Mouse (Mus musculus) splenic B cell, adult 2 months (primary cell): ENCODE results near the gene Map4k3.
"Not testable (repeated sequence)": the region's sequence is repeated elsewhere in the genome, so short reads cannot be mapped to it uniquely, and the experiment has no call there.

ENCODE experiments used
- DNase-seq: peaks from one replicate; pipeline ENCODE4 v3.0.0-alpha.2; 2011; ENCODE audit warnings: low read depth, low spot score
- H3K27me3 ChIP-seq: 2 replicates; pipeline ENCODE4 v1.6.1; 2012; ENCODE audit warnings: mild to moderate bottlenecking, low read length, moderate library complexity, mixed read lengths; ENCODE audit not compliant: control insufficient read depth, poor library complexity, insufficient read depth, severe bottlenecking
- H3K36me3 ChIP-seq: 2 replicates; pipeline ENCODE4 v1.6.1; 2012; ENCODE audit warnings: mild to moderate bottlenecking, low read length, moderate library complexity, mixed read lengths; ENCODE audit not compliant: control insufficient read depth, poor library complexity, insufficient read depth, severe bottlenecking

Map4k3 gene

DNA sequence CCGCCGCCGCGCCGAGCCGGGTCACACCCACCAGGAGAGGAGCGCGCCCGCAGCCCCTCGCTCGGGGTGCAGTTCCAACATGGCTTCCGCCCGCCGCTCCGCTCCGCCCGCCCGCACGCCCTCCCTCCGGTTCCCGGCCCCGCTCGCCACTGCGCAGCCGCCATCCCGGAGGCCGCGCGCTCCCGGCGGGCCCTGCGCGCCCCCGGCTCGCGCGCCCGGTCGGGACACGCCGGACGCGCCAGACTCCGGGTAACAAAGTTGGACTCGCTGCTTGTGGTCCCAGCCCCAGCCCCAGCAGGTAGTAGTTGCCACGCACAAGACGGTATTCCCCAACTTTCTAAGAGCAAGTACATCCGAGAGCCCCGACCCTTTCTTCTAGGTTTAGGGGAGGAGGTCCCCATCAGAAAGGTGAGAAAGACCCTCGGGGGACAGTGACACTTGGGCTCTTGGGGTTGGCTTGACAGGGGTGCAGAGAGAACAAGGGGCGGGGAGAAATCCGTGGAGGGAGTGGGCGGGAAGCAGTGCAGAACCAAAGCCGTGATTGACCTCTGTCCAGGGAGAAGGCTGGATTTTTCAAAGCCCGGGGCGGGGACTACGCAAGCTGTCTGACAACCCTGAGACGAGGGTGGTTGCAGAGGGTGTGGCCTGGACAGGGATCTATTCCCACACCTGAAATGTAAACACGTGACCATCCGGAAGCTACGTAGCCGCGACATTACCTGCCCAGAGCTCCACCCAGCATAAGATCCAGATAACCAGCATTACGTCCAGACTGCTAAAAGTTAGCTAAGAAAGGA is at the start of gene Map4k3:
Gene Map4k3, minus strand, starts transcription at position 424 of the 797 bp plus-strand sequence.
- no peaks in the 10 kb centered on the region for H3K27me3 ChIP-seq
- peak; percentile 63 for DNase-seq
- H3K36me3 ChIP-seq, result no peaks in the 10 kb centered on the region

DNA sequence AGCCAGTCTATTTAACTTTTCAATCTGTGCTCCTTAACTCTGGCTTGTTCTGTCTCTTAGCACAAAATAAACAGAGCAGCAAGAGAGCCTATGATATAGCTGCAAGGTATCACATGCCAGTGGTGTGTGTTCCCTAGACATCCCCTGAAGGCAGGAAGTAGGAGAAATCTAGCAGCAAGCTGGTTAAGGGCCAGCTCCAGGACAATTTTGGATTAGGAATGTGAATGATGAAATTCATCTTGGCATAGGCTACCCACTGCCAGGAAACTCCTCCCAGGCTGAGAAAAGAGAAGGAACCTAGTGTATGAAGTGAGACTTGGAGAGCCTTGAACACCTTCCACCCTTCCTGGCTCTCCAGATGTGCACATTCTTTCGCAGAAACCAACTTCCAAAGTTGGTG is 49.3 kb upstream of the Map4k3 start:
- DNase-seq, result no peak
- Histone ChIP-seq H3K36me3 (no peaks in the 10 kb centered on the region), H3K27me3 (no peaks in the 10 kb centered on the region)

DNA sequence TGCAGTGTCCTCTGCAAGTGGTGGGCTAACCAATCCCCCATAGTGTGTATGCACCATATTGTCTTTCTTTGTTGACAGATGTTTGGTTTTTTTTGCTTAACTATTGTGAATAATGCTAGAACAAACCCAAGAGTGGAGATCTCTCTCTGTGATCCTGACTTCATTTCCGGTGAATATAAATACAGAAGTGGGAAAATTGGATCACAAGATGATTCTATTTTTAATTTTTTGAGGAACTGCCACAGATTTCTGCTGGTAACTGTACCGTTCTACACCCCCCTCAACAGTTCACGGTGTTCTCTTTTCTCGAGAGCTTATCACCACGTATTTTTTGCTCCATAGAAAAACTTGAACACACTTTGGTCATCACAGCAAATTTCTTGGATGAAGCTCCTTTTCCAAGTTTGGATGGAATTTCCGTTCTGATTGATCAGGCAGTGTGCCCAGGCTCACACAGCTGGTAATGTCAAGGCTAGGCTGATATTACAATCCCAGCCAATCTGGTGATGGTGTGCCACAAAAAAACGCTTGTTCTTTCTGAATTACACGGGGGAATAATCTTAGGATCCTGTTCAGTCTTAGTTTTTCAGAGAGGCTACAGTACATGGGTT is 47.0 kb upstream of the Map4k3 start:
- Histone ChIP-seq H3K27me3 (no peaks in the 10 kb centered on the region), H3K36me3 (no peaks in the 10 kb centered on the region)
- no peak for DNase-seq

- DNase-seq, result peak; percentile 85
- H3K36me3 ChIP-seq, result no peaks in the 10 kb centered on the region
- H3K27me3 ChIP-seq, result no peaks in the 10 kb centered on the region
These were observed 44.5 kb upstream of the Map4k3 start for GRCm38 (mm10) chr17:80772545-80773453.

GRCm38 (mm10) chr17:80770065-80770464 is 41.8 kb upstream of the Map4k3 start:
- H3K36me3 ChIP-seq, result no peaks in the 10 kb centered on the region
- DNase-seq, result no peak
- H3K27me3 ChIP-seq, result no peaks in the 10 kb centered on the region

GRCm38 (mm10) chr17:80765204-80765603 is 36.9 kb upstream of the Map4k3 start:
- H3K27me3 ChIP-seq, result no peaks in the 10 kb centered on the region
- DNase-seq, result no peak
- no peaks in the 10 kb centered on the region for H3K36me3 ChIP-seq

- DNase-seq, result peak; percentile 19
- no peaks in the 10 kb centered on the region for H3K36me3 ChIP-seq
- H3K27me3 ChIP-seq, result no peaks in the 10 kb centered on the region
These were observed 34.9 kb upstream of the Map4k3 start for GRCm38 (mm10) chr17:80763065-80763681.

DNA sequence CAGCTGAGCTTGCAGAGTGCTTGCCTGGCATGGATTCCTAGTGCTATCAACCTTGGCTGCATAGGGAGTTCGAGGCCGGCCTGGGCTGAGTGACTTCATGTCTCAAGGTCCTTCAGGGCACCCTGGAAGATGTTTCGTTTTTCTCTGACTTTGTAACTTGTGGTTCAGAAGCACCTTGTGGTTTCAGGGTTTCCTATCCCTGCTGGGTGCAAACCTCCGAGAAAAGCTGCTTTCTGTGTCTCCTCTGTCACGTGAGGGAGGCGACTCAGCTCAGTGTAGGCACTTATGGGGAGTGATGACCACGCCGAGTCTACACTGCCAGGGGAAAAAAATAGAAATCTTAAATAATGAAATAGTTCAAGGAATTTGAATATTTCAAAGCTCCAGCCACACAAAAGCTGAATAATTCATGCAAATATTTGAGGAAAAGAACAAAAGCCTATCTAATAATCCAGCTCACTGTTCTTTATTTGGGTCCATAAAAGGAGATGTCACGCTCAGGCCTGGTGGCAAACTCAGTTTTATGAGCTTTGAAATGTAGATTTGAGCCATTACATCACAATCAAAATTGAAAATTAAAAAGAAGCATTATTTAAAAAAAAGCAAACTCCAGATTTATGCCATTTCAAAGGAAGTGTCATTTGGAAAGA is 34.2 kb upstream of the Map4k3 start:
- peak; percentile 43 for DNase-seq
- no peaks in the 10 kb centered on the region for H3K36me3 ChIP-seq
- H3K27me3 ChIP-seq, result no peaks in the 10 kb centered on the region

DNA sequence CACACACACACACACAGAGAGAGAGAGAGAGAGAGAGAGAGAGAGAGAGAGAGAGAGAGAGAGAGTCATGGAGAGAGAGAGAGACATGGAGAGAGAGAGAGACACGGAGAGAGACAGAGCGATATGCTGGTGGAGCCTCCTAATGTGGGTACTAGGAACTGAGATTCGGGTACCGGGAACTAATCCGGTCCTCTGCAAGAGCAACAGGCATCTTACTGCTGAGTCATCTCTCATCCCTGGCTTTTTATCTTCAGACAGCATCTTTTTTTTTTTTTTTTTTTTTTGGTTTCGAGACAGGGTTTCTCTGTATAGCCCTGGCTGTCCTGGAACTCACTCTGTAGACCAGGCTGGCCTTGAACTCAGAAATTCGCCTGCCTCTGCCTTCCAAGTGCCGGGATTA is 32.9 kb upstream of the Map4k3 start:
- not testable (repeated sequence) for DNase-seq, H3K36me3 ChIP-seq, H3K27me3 ChIP-seq

DNA sequence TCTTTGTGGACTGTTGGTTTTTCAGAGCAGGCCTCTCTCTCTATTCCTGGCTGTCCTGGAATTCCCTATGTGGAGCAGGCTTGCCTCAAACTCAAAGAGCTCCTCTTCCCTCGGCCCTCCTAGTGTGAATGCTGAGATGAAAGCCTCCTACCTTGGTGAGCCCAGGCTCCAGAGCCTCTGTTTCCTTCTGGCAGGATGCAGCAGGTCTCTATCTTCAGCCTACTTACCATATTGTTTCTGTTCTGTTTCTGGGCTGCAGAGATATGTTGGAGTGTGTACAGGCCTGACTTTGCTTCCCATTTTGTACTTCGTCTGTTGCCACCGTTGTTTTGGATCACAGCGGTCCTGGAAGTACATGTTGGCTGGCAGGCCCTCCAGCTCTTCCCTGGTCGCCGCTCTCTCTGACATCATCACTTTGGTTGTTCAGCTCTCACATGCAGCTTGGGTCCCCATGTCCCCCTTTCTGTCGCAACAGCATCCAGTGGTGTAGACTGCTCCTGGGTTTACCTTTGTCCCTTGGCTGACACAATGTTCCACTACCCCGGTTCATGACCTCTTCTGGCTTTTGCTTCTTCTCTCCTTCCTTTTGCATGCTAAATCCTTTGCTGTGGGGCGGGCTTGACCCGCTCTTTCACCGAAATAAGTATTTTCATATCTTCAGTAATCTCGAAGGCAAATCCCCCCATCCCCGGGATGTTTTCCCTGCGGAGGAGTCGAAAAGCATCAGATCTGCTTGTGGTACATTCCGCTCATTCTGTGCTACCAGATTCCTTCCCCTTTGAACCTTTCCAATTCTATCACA is 32.3 kb upstream of the Map4k3 start:
- no peaks in the 10 kb centered on the region for H3K36me3 ChIP-seq
- no peak for DNase-seq
- no peaks in the 10 kb centered on the region; the same call in 1 of the 2 replicates for H3K27me3 ChIP-seq

DNA sequence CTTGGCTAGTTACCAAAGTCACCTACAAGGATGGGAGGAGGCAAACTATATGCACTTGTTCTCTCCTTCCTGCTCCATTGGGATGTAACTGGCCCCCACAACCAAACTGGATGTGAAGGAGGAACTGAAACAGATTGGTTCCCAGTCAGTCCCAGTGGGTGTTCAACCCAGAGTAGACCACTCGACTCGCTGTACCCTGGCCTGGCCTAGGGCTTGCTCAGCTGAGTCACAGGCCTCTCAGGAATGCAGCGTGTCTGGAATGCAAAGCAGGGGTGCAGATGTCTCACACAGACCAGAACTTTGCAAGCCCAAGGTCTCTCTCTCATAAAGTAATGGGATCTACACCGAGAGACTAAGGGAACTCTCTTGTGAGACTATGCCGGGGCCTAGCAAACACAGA is 27.8 kb upstream of the Map4k3 start:
- DNase-seq, result no peak

GRCm38 (mm10) chr17:80755076-80755871 is 27.0 kb upstream of the Map4k3 start:
- Histone ChIP-seq H3K36me3 (no peaks in the 10 kb centered on the region), H3K27me3 (peaks cover 1% of the 10 kb centered on the region; the same call in 1 of the 2 replicates)
- DNase-seq, result no peak

More for the DNA sequence above, 27.8 kb upstream of the Map4k3 start:
- no peaks in the 10 kb centered on the region for H3K36me3 ChIP-seq
- H3K27me3 ChIP-seq, result peaks cover 1% of the 10 kb centered on the region; the same call in 1 of the 2 replicates

DNA sequence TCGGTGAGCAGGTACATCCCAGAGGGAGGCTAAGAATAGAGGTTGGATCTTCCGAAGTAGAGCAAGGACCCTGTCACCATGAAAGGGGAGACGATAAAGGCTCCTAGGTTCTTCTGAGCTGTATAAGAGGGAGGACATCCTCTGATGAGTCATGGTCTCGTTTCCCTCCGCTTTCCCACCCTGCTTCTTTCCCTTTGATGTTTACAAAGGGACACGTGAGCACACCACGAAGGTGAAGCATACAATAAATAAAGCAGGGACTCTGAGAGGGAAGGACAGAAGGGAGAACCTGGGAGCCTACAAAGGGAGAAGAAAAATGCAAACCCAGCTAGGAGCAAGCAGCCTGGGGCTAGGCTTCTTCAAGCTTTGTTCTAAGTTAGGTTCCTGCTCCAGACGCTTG is 26.3 kb upstream of the Map4k3 start:
- peaks cover 1% of the 10 kb centered on the region; the same call in 1 of the 2 replicates for H3K27me3 ChIP-seq
- H3K36me3 ChIP-seq, result no peaks in the 10 kb centered on the region
- no peak for DNase-seq
